Mouse (Mus musculus) hindbrain, embryonic 14.5 days (tissue): ENCODE measurements around the gene Inpp5d. TPM values are rescaled to one million over a fixed set of nuclear protein-coding genes. Genes with fewer than 3 reads are reported as not detected.

Experiments
- ATAC-seq: fragments of 200-750 bp; cut with Nextera tagmentation; 2 replicates; pipeline ENCODE4 v1.8.0; 2017; ENCODE audit warnings: moderate number of reproducible peaks, mild to moderate bottlenecking, moderate TSS enrichment, moderate library complexity; ENCODE audit not compliant: low FRiP score
- DNase-seq: peaks from one replicate; pipeline ENCODE4 v3.0.0-alpha.2; 2015; ENCODE audit warnings: low spot score
- H3K27ac ChIP-seq: fragments of 300-500 bp; sonication (generic); 2 replicates; pipeline ENCODE4 v1.5.1; 2014; ENCODE audit warnings: mild to moderate bottlenecking, moderate library complexity
- H3K27me3 ChIP-seq: fragments of 300-500 bp; sonication (generic); 2 replicates; pipeline ENCODE4 v1.6.1; 2014; ENCODE audit warnings: mild to moderate bottlenecking, low read length, mixed read lengths; ENCODE audit not compliant: control insufficient read depth, insufficient read depth
- H3K36me3 ChIP-seq: fragments of 300-500 bp; sonication (generic); replicated peaks from 2 replicates; pipeline ENCODE4 v1.6.1; 2014; ENCODE audit not compliant: control insufficient read depth, insufficient read depth
- H3K4me1 ChIP-seq: fragments of 300-500 bp; sonication (generic); replicated peaks from 2 replicates; pipeline ENCODE4 v1.6.1; 2014; ENCODE audit warnings: antibody characterized with exemption, low read length, mixed read lengths; ENCODE audit not compliant: control insufficient read depth, insufficient read depth
- H3K4me2 ChIP-seq: fragments of 300-500 bp; sonication (generic); replicated peaks from 2 replicates; pipeline ENCODE4 v1.6.1; 2014; ENCODE audit warnings: mild to moderate bottlenecking, moderate library complexity
- H3K4me3 ChIP-seq: fragments of 300-500 bp; sonication (generic); replicated peaks from 2 replicates; pipeline ENCODE4 v1.5.1; 2014; ENCODE audit warnings: mild to moderate bottlenecking, low read length
- H3K9ac ChIP-seq: fragments of 300-500 bp; sonication (generic); 2 replicates; pipeline ENCODE4 v1.6.1; 2014
- H3K9me3 ChIP-seq: fragments of 300-500 bp; sonication (generic); 2 replicates; pipeline ENCODE4 v1.6.1; 2016; ENCODE audit warnings: low read length; ENCODE audit not compliant: control insufficient read depth
- WGBS: fragments of 180-500 bp; shearing (Covaris S2); extraction: QIAGEN DNeasy Blood & Tissue Kit; methylation state at CpG from one replicate; pipeline ENCODE4 v1.1.7; 2014; 5-methylcytosine and 5-hydroxymethylcytosine counted together
- polyA plus RNA-seq: library from polyadenylated mRNA; unstranded; fragments of >200 nt; fragmentation: Nextera tagmentation; extraction: Ambion mirVana; gene quantifications from 2 replicates; pipeline ENCODE4 v1.2.1, GENCODE M21; 2014

The Inpp5d gene
- polyA plus RNA-seq, 1 experiment from 2014 or later: 3.4 TPM

DNA sequence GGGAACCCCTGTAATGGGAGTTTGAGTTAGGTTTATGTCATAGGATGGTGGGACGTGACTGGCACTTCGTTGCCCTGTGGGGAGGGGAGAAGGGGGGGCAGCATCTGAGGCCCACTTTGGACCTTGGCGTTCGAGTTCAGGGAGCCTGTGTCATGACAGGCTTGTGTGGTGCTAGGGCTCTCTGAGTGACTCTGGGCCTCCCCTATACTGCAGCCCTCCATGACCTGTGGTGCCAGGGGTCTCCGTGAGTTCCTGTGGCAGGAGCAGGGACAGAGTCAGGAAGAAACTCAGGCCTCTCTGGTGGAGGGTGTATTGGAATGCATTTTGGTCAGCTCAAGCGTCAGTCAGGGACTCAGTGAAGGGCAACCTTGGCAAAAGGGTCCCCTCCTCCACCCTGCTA, 581 bp downstream of the Inpp5d start:
- Histone ChIP-seq H3K4me2 (0 out of 2 replicates have a peak overlapping the region, but pooled peaks have one; percentile 2), H3K27me3 (no peaks in the 10 kb centered on the region), H3K36me3 (no peaks in the 10 kb centered on the region), H3K9me3 (no peaks in the 10 kb centered on the region), H3K4me1 (no peaks in the 10 kb centered on the region), H3K27ac (no peak overlapping the region), H3K9ac (no peak overlapping the region), H3K4me3 (peak overlapping the region; percentile 9; the same call in 1 of the 2 replicates)
- DNase-seq (no peak), ATAC-seq (no peak)
- whole genome bisulfite sequencing: 84% methylated on average over 6 of the region's 6 CpGs

DNA sequence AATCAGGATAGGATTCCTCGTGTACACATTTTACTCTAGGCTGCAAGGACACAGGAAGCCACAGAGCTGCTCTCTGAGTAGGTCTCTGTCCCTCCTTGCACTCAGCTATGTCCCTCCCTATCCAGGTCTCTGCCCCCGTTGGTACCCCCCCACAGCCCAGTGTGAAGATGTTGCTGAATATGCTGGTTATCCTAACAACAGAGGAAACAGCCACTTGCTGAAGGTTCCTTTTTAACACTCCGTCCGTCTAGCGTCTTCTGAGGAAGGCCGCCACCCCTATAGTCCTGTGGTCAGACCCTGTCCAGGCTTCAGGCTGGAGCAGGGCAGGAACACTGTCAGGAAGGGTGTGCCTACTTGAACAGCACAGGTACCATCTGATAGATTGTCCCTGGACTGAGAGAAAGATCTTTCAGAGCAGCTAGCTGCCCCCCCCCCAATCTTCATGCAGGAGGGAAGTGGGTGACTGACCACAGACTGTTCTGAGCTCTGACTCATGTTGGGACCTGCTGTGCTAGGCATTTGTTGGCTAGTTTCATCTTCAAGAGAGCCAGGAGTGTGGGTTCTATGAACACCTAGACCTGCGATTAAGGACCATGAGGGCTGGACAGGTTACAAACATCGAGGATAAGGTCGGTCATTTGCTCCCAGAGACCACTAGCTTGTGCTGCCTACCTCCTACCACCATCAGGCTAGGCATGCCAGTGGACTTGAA, 1.2 kb downstream of the Inpp5d start:
- ATAC-seq: no peak
- 87% methylated on average over 9 of the region's 9 CpGs for WGBS

DNA sequence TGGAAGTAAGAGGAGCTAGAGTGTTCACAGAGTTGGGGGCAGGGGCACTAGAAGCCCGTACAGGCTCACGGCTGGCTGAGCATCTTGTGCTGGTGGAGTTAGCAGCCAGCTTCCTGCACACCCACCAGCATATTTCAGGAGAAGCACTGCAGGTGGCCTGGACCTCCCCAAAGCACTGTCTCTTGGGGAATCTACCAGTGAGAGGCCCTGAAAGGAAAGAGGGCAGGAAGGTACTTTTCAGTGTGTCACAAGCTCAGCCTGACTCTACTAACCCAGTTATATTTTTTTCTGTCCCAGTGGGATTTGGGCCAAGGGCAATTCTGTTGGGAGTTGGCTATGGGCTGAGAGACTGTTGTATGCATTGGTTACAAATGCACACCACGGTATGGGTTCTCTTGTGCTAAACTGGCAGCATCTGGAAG, 1.8 kb downstream of the Inpp5d start:
- Histone ChIP-seq H3K4me3 (no peak overlapping the region), H3K9ac (no peak overlapping the region), H3K9me3 (no peaks in the 10 kb centered on the region), H3K36me3 (no peaks in the 10 kb centered on the region), H3K27ac (no peak overlapping the region), H3K27me3 (no peaks in the 10 kb centered on the region), H3K4me2 (no peak overlapping the region), H3K4me1 (no peaks in the 10 kb centered on the region)
- 63% methylated on average over 3 of the region's 3 CpGs for WGBS
- DNase-seq (no peak), ATAC-seq (no peak)

More for the DNA sequence above, 1.2 kb downstream of the Inpp5d start:
- no peak overlapping the region for H3K9ac ChIP-seq
- no peaks in the 10 kb centered on the region for H3K9me3 ChIP-seq
- H3K36me3 ChIP-seq: no peaks in the 10 kb centered on the region
- H3K4me3 ChIP-seq: no peak overlapping the region
- DNase-seq: no peak
- H3K4me2 ChIP-seq: 0 out of 2 replicates have a peak overlapping the region, but pooled peaks have one; percentile 2
- no peaks in the 10 kb centered on the region for H3K27me3 ChIP-seq
- no peaks in the 10 kb centered on the region for H3K4me1 ChIP-seq
- H3K27ac ChIP-seq: no peak overlapping the region

DNA sequence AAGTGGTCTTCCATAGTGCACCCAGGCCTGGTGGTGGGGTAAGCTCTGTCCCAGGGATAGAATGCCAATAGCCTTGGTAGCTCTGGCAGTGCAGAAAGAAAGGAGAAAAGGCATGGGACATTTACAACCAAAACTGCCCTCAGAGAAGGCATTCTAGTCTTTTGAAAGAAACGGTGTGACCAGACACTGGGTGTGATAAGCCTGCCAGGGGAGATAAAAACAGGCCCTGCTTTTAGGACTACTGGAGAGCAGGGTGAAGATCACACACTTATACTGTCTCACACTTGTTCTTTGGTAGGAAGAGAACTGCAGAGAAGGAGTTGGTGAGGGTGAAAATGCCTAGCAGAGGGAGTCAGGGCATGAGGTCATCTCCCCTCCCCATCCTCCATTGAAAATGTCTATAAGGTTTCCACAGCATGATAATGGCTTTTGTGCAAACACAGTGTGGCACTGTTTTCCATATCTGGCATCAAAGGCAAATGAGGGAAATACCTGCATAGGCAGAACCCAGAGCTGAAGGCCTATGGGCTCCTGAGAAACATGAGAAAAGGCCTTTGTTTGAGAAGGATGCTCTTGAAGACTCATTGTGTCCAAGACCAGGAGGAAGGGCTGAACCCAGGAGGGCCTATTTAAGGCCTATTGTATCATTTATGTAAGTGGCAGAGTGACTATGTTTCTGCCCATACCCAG, 4.0 kb downstream of the Inpp5d start:
- DNase-seq: no peak
- Histone ChIP-seq H3K4me2 (no peak overlapping the region), H3K9me3 (no peaks in the 10 kb centered on the region), H3K9ac (no peak overlapping the region), H3K4me3 (no peak overlapping the region), H3K27ac (no peak overlapping the region), H3K27me3 (no peaks in the 10 kb centered on the region), H3K4me1 (no peaks in the 10 kb centered on the region), H3K36me3 (no peaks in the 10 kb centered on the region)
- no peak for ATAC-seq
- WGBS: 89% methylated on average over 1 of the region's 1 CpGs

DNA sequence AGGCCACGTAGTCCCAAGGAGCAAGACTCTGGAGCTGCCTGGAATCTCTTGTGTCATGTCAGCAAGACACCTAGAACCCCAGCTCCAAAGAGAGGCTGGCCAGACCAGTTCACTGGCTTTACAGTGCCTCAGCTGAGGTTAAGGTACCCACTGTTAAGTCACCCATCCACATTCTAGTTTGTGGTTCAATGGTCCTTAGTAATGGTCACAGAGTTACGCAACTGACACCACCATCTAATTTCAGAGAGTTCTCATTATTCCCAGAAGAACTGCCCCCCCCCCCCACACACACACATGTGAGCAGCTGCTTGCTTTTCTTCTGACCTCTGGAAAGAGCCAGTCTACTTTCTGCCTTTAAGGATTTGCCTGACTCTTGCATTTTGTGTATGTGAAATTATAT, 4.7 kb downstream of the Inpp5d start:
- H3K27ac ChIP-seq: no peak overlapping the region
- no peak overlapping the region for H3K9ac ChIP-seq
- no peaks in the 10 kb centered on the region for H3K27me3 ChIP-seq
- H3K4me3 ChIP-seq: no peak overlapping the region
- H3K36me3 ChIP-seq: no peaks in the 10 kb centered on the region
- H3K9me3 ChIP-seq: no peaks in the 10 kb centered on the region
- H3K4me1 ChIP-seq: no peaks in the 10 kb centered on the region
- WGBS: 83% methylated on average over 2 of the region's 2 CpGs
- no peak for DNase-seq
- H3K4me2 ChIP-seq: no peak overlapping the region
- ATAC-seq: no peak

DNA sequence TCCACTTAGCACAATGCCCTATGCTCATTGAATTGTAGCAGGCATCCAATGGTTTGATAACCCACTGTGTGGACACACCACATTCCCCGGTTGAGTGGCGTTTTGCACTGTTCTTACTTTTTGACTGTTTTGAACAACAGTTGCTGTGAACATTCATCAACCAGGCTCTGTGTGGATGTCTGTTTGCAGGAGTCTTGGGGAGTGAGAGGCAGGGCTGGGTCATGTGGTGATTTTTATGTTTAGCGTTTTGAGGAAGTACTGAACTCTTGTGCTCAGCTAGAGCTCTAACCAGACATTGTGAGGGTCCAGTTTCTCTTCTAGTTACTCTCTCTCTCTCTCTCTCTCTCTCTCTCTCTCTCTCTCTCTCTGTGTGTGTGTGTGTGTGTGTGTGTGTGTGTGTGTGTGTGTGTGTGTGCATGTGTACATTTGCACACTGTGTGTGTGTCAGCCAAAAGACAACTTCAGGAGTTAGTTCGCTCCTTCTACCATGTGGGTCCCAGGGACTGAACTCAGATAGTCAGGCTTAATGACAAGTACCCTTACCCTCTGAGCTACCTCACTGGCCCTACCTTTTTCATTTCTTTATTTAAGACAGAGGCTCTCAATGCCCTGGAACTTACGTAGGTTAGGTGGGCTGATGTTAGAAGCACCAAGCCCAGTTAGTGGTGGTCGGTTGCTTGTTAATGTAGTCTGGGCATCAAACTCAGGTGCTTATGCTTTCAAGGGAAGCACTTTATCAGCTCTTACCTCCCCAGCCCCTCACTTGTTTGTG, 5.3 kb downstream of the Inpp5d start:
- H3K27ac ChIP-seq: no peak overlapping the region
- H3K4me1 ChIP-seq: no peaks in the 10 kb centered on the region
- no peaks in the 10 kb centered on the region for H3K36me3 ChIP-seq
- WGBS: 85% methylated on average over 6 of the region's 6 CpGs
- DNase-seq: no peak
- no peak for ATAC-seq
- H3K27me3 ChIP-seq: no peaks in the 10 kb centered on the region
- no peak overlapping the region for H3K4me3 ChIP-seq
- no peak overlapping the region for H3K9ac ChIP-seq
- no peak overlapping the region for H3K4me2 ChIP-seq
- no peaks in the 10 kb centered on the region for H3K9me3 ChIP-seq

DNA sequence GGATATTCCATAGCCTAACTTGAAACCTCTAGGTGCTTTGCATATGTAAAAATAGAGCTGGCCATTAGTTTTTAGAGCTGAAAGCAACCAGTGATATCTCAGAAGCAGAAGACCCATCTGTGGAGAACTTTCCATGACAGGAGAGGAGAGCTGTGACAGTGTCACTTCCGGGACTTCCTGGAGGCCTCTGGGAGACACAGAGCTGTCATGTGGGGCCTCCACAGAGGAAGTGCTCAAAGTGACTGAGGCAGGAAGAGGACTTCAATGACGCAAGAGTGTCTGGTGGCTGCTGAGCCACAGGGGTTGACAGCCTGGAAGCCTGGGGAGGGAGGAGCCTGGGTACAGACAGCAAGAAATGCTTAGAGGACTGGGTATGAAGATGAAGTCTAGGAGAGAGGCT, 6.2 kb downstream of the Inpp5d start:
- Histone ChIP-seq H3K27ac (no peak overlapping the region), H3K4me1 (no peaks in the 10 kb centered on the region), H3K9ac (no peak overlapping the region), H3K36me3 (no peaks in the 10 kb centered on the region), H3K27me3 (no peaks in the 10 kb centered on the region), H3K9me3 (no peaks in the 10 kb centered on the region), H3K4me3 (no peak overlapping the region), H3K4me2 (no peak overlapping the region)
- WGBS: 72% methylated on average over 2 of the region's 2 CpGs
- ATAC-seq (no peak), DNase-seq (no peak)

DNA sequence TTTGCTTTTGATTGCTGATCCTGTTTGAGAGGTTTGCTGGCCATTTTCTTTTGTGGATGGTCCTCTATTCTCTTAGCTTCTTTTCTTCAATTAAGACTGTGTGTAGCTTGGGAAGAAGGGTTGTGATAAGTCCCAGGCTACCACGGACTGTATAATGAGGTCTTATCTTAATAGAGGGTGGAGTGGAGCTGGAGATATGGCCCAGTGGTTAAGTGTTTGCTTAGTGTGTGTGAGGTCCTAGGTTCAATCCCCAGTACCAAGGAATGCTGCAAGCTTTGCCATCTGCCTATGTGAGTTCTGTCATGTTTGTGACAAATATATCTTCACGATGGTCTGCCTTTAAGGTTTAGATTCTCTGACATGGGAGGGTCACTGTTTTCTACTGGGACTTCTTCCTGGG, 8.0 kb downstream of the Inpp5d start:
- DNase-seq (no peak), ATAC-seq (no peak)
- 84% methylated on average over 2 of the region's 2 CpGs for WGBS

DNA sequence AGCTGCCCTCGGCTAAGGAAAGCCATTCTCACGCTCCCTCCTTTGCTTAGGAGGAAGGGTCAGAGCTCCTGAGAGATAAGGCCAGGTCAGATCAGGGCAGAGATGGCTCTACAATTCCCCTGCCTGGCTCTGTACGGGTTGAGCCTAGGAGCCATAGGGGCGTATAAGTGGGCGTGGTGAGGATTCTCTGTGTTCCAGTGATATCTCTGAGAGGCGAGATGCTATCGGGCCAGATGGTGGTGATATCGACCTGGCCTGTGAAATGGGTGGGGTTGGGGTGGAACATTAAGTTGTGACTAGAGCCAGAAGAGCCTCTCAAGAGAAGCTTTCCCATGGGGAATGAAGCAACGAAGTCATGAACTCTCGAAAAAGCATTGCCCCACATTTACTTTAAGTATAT, 11.5 kb downstream of the Inpp5d start:
- Histone ChIP-seq H3K4me1 (no peaks in the 10 kb centered on the region), H3K9ac (no peak overlapping the region), H3K9me3 (no peaks in the 10 kb centered on the region), H3K4me2 (no peak overlapping the region), H3K27ac (no peak overlapping the region), H3K36me3 (no peaks in the 10 kb centered on the region), H3K4me3 (no peak overlapping the region), H3K27me3 (no peaks in the 10 kb centered on the region)
- no peak for ATAC-seq
- no peak for DNase-seq
- WGBS: 87% methylated on average over 10 of the region's 10 CpGs

More for the DNA sequence above, 8.0 kb downstream of the Inpp5d start:
- Histone ChIP-seq H3K9me3 (no peaks in the 10 kb centered on the region), H3K4me3 (no peak overlapping the region), H3K4me1 (no peaks in the 10 kb centered on the region), H3K9ac (no peak overlapping the region), H3K27me3 (no peaks in the 10 kb centered on the region), H3K4me2 (no peak overlapping the region), H3K27ac (no peak overlapping the region), H3K36me3 (no peaks in the 10 kb centered on the region)
